Mouse (Mus musculus) myocyte (in vitro differentiated cells): ENCODE results near the gene Tm9sf1.

Source experiments
- CEBPB ChIP-seq: IDR thresholded peaks from 2 replicates; pipeline ENCODE4 v1.6.1; 2011; ENCODE audit warnings: mild to moderate bottlenecking, moderate library complexity; ENCODE audit not compliant: poor library complexity, insufficient read depth, severe bottlenecking
- MAX ChIP-seq: IDR thresholded peaks from one replicate; pipeline ENCODE4 v1.6.1; 2011; ENCODE audit warnings: low read depth, mild to moderate bottlenecking, control low read depth
- MYOD1 ChIP-seq, 3 experiments: IDR thresholded peaks; one replicate each; pipeline ENCODE4 v1.6.1; 2011; ENCODE audit warnings: control low read depth in 2 of 3, low read depth in 2 of 3, mild to moderate bottlenecking in 2 of 3, moderate library complexity in 1 of 3; ENCODE audit not compliant: insufficient read length in 2 of 3, control insufficient read depth in 1 of 3
- POLR2A ChIP-seq: IDR thresholded peaks from one replicate; pipeline ENCODE4 v1.6.1; 2011; ENCODE audit warnings: low read depth, mild to moderate bottlenecking, control low read depth, moderate library complexity; ENCODE audit not compliant: insufficient read length
- USF1 ChIP-seq: IDR thresholded peaks from one replicate; pipeline ENCODE4 v1.6.1; 2011; ENCODE audit warnings: low read depth, mild to moderate bottlenecking, control low read depth, moderate library complexity

DNA sequence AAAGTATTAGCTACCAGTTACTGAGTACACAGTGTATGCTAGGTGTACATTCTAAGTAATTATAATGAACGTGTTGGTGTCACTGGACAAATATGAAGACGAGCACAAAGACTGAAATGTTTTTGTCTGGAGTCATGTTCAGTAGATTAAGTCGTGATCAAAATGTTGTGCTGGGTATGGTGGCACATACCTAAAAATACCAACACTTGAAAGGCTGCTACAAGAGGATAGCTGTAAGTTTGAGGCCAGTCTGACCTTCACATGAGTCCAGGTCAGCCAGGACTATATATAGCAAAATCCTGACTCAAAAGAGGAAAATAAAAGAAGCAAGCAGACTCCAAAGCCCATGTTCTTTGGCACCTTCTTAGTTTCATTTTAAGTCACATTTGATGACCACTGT, 13.3 kb upstream of the Tm9sf1 start:
- TF ChIP-seq USF1 (no peak), MAX (no peak), CEBPB (no peak), MYOD1 (IDR thresholded peaks at IDR 0.05; ENCODE audit: control insufficient read depth in 1 of 3, insufficient read length in 2 of 3, low read depth in 2 of 3) (no peak), POLR2A (no peak)
